Mouse (Mus musculus): ENCODE measurements around the gene Adgrv1. TPM values are rescaled to one million over a fixed set of nuclear protein-coding genes. Genes with fewer than 3 reads are reported as not detected.

Gene Adgrv1
- total and polyA plus RNA-seq, 3 experiments, result 0.17 to 0.44 (median 0.27) TPM

- TF ChIP-seq SMC3 (IDR thresholded peaks at IDR 0.05; ENCODE audit: low read depth, low read length), result peak; percentile 42
- TF ChIP-seq MYC (IDR thresholded peaks at IDR 0.05; ENCODE audit: low read depth, low read length), result peak; percentile 84
- TF ChIP-seq UBTF (IDR thresholded peaks at IDR 0.05; ENCODE audit: low read depth, low read length), result no peak
- TF ChIP-seq ZC3H11A (IDR thresholded peaks at IDR 0.05; ENCODE audit: low read depth, low read length), result no peak
- TF ChIP-seq HCFC1 (IDR thresholded peaks at IDR 0.05; ENCODE audit: low read depth, low read length), result no peak
- peak; percentile 73 for TF ChIP-seq JUN (IDR thresholded peaks at IDR 0.05; ENCODE audit: insufficient read depth, low read depth, low read length)
- TF ChIP-seq KAT2A (IDR thresholded peaks at IDR 0.05; ENCODE audit: insufficient replicate concordance, low read length), result no peak
- TF ChIP-seq JUND (conservative IDR thresholded peaks at IDR 0.05; ENCODE audit: low read depth, low read length), result peak; percentile 54
- peak; percentile 65 for TF ChIP-seq RAD21 (IDR thresholded peaks at IDR 0.05; ENCODE audit: low read depth, low read length)
- no peak for TF ChIP-seq MAFK (IDR thresholded peaks at IDR 0.05; ENCODE audit: insufficient replicate concordance, low read length)
- TF ChIP-seq SIN3A (IDR thresholded peaks at IDR 0.05; ENCODE audit: low read length), result no peak
- peak; percentile 82 for TF ChIP-seq USF2 (conservative IDR thresholded peaks at IDR 0.05; ENCODE audit: low read depth, low read length)
- TF ChIP-seq NELFE (IDR thresholded peaks at IDR 0.05; ENCODE audit: low read depth, low read length), result no peak
- no peak; the same call in 1 of the 2 replicates for TF ChIP-seq TCF12 (IDR thresholded peaks at IDR 0.05; ENCODE audit: low read depth, low read length)
- peak; percentile 98 for TF ChIP-seq MAX (IDR thresholded peaks at IDR 0.05; ENCODE audit: low read length)
- no peak for TF ChIP-seq NRF1 (IDR thresholded peaks at IDR 0.05; ENCODE audit: low read depth, low read length)
- no peak for TF ChIP-seq CHD2 (IDR thresholded peaks at IDR 0.05; ENCODE audit: low read length)
These were observed 395.0 kb downstream of the Adgrv1 start (continued) for GRCm38 (mm10) chr13:81237947-81238346.

GRCm38 (mm10) chr13:81236758-81237395 lies 396.1 kb downstream of the Adgrv1 start:
- dilution Hi-C loops (cut with MboI; ENCODE audit: extremely low pct_ligation_motif_present, extremely low pct_unique_long_range_greater_than_20kb, low sequenced_read_pairs), result no loop called here

More at GRCm38 (mm10) chr13:81236758-81237395, 396.1 kb downstream of the Adgrv1 start:
- peaks cover 6 to 30% of the 10 kb centered on the region in 2 experiments for H3K4me1 ChIP-seq (ENCODE audit: control insufficient read depth in 1 of 2, insufficient read depth in 2 of 2)
- no peak overlapping the region for H3K27ac ChIP-seq (ENCODE audit: insufficient read depth, low read depth)
- H3K9ac ChIP-seq (ENCODE audit: insufficient read depth, low read depth), result no peak overlapping the region
- H3K36me3 ChIP-seq (replicated peaks in 1 of 2; ENCODE audit: control insufficient read depth in 1 of 2, insufficient read depth in 1 of 2, low read length in 1 of 2), result no peaks in the 10 kb centered on the region
- no peak for DNase-seq (ENCODE audit: extremely low read depth)
- in situ Hi-C loops (cut with MboI; ENCODE audit: low pct_ligation_motif_present, low pct_unique_long_range_greater_than_20kb, low sequenced_read_pairs), result no loop called here
- TF ChIP-seq BHLHE40 (IDR thresholded peaks at IDR 0.05; ENCODE audit: low read depth, low read length) (no peak), MAFK (IDR thresholded peaks at IDR 0.05; ENCODE audit: insufficient replicate concordance, low read length) (no peak), PAX5 (IDR thresholded peaks at IDR 0.05; ENCODE audit: low read length) (no peak), ZMIZ1 (IDR thresholded peaks at IDR 0.05; ENCODE audit: low read depth, low read length) (no peak), GABPA (IDR thresholded peaks at IDR 0.05; ENCODE audit: insufficient replicate concordance, low read depth, low read length) (no peak), RCOR1 (conservative IDR thresholded peaks at IDR 0.05; ENCODE audit: low read depth, low read length) (no peak), MEF2A (IDR thresholded peaks at IDR 0.05; ENCODE audit: borderline replicate concordance, low read depth, low read length) (no peak), NRF1 (IDR thresholded peaks at IDR 0.05; ENCODE audit: low read depth, low read length) (no peak), MAX (IDR thresholded peaks at IDR 0.05; ENCODE audit: low read length) (no peak), USF2 (conservative IDR thresholded peaks at IDR 0.05; ENCODE audit: low read depth, low read length) (no peak), ZNF384 (IDR thresholded peaks at IDR 0.05; ENCODE audit: low read depth, low read length) (no peak), IRF4 (IDR thresholded peaks at IDR 0.05; ENCODE audit: low read depth, low read length) (no peak), E2F4 (IDR thresholded peaks at IDR 0.05; ENCODE audit: insufficient replicate concordance, low read depth, low read length) (no peak), POLR2A (IDR thresholded peaks at IDR 0.05; ENCODE audit: low read depth, low read length) (no peak), SIN3A (IDR thresholded peaks at IDR 0.05; ENCODE audit: low read length) (no peak), CHD2 (IDR thresholded peaks at IDR 0.05; ENCODE audit: low read length) (no peak)
- no peaks in the 10 kb centered on the region for H3K27me3 ChIP-seq (replicated peaks)
- no peaks in the 10 kb centered on the region for H3K9me3 ChIP-seq (replicated peaks; ENCODE audit: low read length)
- no peaks in the 10 kb centered on the region for H3K79me2 ChIP-seq (replicated peaks; ENCODE audit: control insufficient read depth, extremely low read depth, insufficient read depth, poor library complexity, severe bottlenecking)
- no peak overlapping the region for H3K4me3 ChIP-seq (replicated peaks in 1 of 3; ENCODE audit: low read depth in 2 of 3, low read length in 2 of 3, poor library complexity in 1 of 3)
- no peak overlapping the region for H3K4me2 ChIP-seq (ENCODE audit: insufficient read depth, low read depth, poor library complexity, severe bottlenecking)

Data from CH12.LX (cell line).